Mouse (Mus musculus) retina, adult 2 months (tissue): ENCODE measurements around the gene Hist2h4.
"Not testable (repeated sequence)": the region's sequence is repeated elsewhere in the genome, so short reads cannot be mapped to it uniquely, and the experiment has no call there.

ENCODE experiments used
- DNase-seq: peaks from one replicate; pipeline ENCODE4 v3.0.0-alpha.2; 2012; ENCODE audit warnings: low read depth, low spot score

Gene Hist2h4

DNA sequence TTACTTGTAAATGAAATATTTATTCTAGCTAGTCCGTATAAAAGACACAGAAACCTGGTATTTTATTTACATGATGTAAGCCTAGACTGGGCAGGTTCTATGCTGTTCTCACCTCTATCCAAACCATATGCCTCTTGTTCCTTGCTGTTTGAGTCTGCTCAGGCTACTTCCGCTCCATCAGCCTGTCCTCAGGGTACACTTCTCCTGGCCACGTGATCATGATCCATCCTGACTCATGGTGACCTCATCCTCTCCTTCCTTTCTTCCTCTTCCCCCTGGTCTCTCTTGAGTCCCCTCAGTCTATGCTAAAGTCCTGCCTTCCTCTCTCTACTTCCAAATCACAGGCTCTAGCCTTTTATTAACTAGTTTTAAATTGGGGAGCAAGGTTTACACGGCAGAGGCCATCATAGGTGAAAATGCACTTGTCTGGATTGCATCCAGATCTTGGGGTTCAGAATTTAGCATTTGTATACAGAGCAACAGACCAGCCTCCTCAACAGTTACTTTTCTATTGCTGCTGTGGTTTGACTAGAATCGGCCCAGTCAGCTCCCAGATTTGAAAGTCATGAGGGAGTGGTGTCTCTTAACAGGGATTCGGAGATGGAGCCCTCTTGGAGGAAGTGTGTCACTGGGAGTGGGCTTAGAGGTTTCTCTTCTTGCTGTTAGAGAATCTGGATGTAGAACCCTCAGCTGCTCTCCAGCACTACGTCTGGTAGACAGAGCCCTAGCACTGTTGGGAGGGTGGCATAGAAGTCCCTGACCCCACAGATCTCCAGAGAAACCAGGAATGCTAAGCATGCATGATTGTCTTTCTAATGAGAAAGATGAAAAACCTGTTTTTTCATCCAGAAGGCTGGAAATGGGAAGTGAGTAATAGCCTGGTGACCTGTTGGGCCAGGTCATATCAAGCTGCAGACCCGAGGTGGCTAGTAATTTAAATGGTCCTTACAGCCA, 36.1 kb downstream of the Hist2h4 start:
- DNase-seq = no peak

GRCm38 (mm10) chr3:96225421-96225820, 37.7 kb downstream of the Hist2h4 start:
- DNase-seq = no peak

DNA sequence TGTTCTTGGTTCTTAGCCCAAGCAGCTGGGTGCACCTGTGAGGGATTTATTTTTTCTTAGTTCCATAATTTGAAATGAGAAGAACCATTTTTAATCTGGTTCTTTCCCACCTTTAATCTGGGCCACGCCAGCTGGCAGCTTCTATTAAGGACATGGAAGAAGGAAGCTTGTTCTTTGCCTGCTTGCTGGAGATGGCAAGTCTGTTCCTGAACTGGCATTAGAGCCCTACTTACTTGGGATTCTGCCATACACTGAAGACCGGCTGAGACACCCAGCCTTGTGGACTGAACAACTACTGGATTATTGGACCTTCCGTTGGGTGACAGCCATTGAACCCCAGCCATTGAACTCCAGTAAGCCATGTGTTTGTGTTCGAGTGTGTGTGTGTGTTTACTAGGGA, 40.3 kb downstream of the Hist2h4 start:
- DNase-seq = no peak

DNA sequence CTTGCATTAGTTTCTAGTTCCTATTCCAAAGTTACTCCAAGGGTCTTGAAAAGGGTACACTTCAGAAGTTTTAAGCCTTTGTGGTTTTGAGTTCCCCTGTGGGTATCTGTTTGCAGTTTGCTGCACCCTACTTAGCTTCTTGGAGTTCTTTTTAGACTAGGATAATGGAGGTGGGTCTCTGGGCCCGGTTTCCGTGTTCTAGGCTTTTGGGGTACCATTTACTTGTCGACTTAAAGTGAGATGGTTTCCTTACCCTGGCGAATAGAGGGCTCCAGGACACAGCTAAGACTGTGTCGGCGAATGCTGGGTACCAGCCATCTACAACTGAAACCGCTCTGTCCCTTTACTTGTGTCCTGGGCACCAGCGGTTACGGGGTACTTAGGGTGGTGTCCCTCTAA, 41.5 kb downstream of the Hist2h4 start:
- no peak for DNase-seq

DNA sequence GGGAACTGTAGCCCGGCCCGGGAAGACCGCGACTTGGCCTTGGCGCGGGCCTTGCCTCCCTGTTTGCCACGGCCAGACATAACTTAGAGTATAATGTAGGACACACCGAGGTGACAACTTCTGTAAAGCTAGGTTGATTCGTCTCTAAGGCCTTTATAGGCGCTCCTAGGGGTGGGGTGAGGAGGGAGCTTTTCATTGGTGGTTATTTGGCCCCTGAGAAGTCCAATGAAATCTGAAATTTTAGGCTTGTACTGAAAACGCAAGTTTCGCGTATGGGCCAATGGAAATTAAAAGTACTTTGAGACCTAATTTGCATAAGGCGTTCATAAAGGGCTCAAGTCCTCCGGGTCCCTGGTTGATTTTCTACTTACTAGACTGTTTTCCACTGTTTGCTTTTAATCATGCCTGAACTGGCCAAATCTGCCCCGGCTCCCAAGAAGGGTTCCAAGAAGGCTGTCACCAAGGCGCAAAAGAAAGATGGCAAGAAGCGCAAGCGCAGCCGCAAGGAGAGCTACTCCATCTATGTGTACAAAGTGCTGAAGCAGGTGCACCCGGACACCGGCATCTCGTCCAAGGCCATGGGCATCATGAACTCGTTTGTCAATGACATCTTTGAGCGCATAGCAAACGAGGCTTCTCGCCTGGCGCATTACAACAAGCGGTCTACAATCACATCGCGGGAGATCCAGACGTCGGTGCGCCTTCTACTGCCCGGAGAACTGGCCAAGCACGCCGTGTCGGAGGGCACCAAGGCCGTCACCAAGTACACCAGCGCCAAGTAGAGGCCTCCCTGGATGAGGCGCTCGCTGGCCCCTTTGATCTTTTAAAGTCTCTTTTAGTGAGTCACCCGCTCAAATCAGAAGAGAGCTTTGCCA, 42.1 kb downstream of the Hist2h4 start, which contains the start of the genes Hist2h2ac and Hist2h2be:
Gene Hist2h2ac (minus strand): TSS at position 116 of the 875 bp plus-strand sequence.
Gene Hist2h2be (plus strand): TSS at position 355 of the 875 bp plus-strand sequence.
- no peak for DNase-seq

DNA sequence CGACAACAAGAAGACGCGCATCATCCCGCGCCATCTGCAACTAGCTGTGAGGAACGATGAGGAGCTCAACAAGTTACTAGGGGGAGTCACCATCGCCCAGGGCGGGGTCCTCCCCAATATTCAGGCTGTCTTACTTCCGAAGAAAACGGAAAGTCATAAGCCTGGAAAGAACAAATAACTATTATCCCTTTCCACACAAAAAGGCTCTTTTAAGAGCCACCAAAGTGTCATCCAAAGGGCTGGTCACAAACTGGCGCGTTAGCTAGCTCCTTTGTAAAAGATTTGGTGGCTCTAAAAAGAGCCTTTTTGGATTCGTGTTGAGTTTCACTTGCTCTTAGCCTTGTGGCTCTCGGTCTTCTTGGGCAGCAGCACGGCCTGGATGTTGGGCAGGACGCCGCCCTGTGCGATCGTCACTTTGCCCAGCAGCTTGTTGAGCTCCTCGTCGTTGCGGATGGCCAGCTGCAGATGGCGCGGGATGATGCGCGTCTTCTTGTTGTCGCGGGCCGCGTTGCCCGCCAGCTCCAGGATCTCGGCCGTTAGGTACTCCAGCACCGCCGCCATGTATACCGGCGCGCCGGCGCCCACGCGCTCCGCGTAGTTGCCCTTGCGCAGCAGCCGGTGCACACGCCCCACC, 42.9 kb downstream of the Hist2h4 start:
- DNase-seq = not testable (repeated sequence)

DNA sequence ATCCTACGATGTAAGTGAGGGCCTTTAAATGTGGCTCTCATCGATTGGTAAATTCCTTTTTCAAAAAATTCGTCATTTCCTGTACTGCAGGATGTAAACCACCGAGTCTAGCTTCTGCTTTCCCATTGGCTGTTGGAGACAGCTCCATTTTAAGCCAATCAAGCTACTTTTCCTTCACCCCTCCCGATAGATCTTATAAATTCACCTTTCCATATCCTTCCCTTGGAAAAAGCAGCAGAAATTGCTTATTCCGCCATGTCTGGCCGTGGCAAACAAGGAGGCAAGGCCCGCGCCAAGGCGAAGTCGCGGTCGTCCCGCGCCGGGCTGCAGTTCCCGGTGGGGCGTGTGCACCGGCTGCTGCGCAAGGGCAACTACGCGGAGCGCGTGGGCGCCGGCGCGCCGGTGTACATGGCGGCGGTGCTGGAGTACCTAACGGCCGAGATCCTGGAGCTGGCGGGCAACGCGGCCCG, 43.4 kb downstream of the Hist2h4 start, which contains the start of the genes Bola1 and Hist2h2ab:
Gene Bola1 (minus strand): TSS at position 49 of the 470 bp plus-strand sequence.
Gene Hist2h2ab (plus strand): TSS at position 205 of the 470 bp plus-strand sequence.
- DNase-seq = no peak

DNA sequence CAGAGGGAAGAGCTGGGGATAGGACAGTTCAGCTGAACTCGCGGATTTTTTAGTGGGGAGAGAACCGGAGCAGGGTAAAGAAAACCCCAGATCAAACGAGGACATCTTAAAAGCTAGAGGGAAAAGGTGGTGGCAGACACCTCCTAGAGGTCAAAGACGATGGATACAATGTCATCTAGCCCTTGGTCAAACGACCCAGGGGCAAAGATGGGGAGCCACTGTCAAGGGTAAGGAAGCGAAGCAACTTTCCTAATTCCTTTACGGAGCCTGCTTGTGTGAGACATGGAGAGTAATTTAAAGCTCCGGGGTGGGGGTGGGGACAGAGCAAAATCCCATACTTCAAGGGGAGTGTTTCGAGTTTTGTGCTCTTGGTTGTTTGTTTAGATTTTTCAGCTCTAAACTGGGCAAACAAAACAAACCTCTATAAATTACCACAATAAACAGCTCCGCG, 43.9 kb downstream of the Hist2h4 start:
- DNase-seq = no peak
